Mouse (Mus musculus) spleen, postnatal 14 days (tissue): Measurements from ENCODE around the gene Fancc.
A peak's percentile ranks its signal among the peaks of the same experiment; 100 is the strongest.

Experiments
- DNase-seq, 2 experiments: peaks; one replicate each; pipeline ENCODE4 v3.0.0; 2021 to 2022; ENCODE audit warnings: low spot score in 2 of 2

Gene Fancc

GRCm38 (mm10) chr13:63246332-63246940 is 250.6 kb downstream of the Fancc start:
- DNase-seq, result no peak

- no peak for DNase-seq
These were observed 251.3 kb downstream of the Fancc start for GRCm38 (mm10) chr13:63245812-63246211.

GRCm38 (mm10) chr13:63245218-63245617 is 251.9 kb downstream of the Fancc start:
- no peak for DNase-seq

- DNase-seq, result no peak
These were observed 252.7 kb downstream of the Fancc start for GRCm38 (mm10) chr13:63244425-63244824.

- no peak for DNase-seq
These were observed 253.5 kb downstream of the Fancc start for GRCm38 (mm10) chr13:63243586-63243985.

GRCm38 (mm10) chr13:63242401-63243192 is 254.5 kb downstream of the Fancc start:
- DNase-seq, result no peak

GRCm38 (mm10) chr13:63241665-63242064 is 255.4 kb downstream of the Fancc start:
- no peak for DNase-seq

- DNase-seq, result no peak
These were observed 256.2 kb downstream of the Fancc start for GRCm38 (mm10) chr13:63240835-63241234.

- peak; percentile 69 to 77 for DNase-seq
These were observed 257.0 kb downstream of the Fancc start for GRCm38 (mm10) chr13:63239877-63240671.

GRCm38 (mm10) chr13:63239301-63239804 is 257.7 kb downstream of the Fancc start:
- DNase-seq, result no peak

- no peak for DNase-seq
These were observed 259.0 kb downstream of the Fancc start for GRCm38 (mm10) chr13:63238045-63238444.

GRCm38 (mm10) chr13:63236159-63236893 is 260.8 kb downstream of the Fancc start:
- no peak for DNase-seq

- no peak for DNase-seq
These were observed 261.5 kb downstream of the Fancc start for GRCm38 (mm10) chr13:63235551-63235950.
